Mouse (Mus musculus) testis, adult 2 months (tissue): ENCODE results near the gene 2810004N23Rik.

Source experiments
- CTCF ChIP-seq: fragments of 200-500 bp; IDR thresholded peaks from 2 replicates; pipeline ENCODE4 v1.5.1; 2012; ENCODE audit warnings: low read depth, mild to moderate bottlenecking, inconsistent platforms, low read length, moderate library complexity; ENCODE audit not compliant: control insufficient read depth, insufficient read depth, insufficient replicate concordance
- POLR2A ChIP-seq: fragments of 200-500 bp; IDR thresholded peaks from 2 replicates; pipeline ENCODE4 v1.6.1; 2012; ENCODE audit warnings: low read depth, mild to moderate bottlenecking, inconsistent platforms, low read length, moderate library complexity; ENCODE audit not compliant: control insufficient read depth

GRCm38 (mm10) chr8:124869708-124870107 is 6.8 kb upstream of the 2810004N23Rik start:
- TF ChIP-seq CTCF = no peak
- no peak for TF ChIP-seq POLR2A
